In genomic region chr9:56725814-56726213, GRCm38 (mm10) we compare ENCODE assay signal across 9 mouse cellular contexts.
DNase-seq lines count a peak whose midpoint lies in the region; ATAC-seq and TF ChIP-seq lines count a peak whose summit lies in the region.
"Had no signal": no experiment of that assay in that cellular context is flagged by ENCODE, and none has a peak within 500 bp of the region (broad histone marks: within the 10 kb centered on the region; RNA-seq: fewer than 3 reads in every experiment).

No protein-coding gene starts in this region.

- TF ChIP-seq EP300 in heart, postnatal 0 days (IDR thresholded peaks at IDR 0.05; ENCODE audit: low read depth): no peak
- no peak for TF ChIP-seq EP300 in CH12.LX (IDR thresholded peaks at IDR 0.05; ENCODE audit: low read length)

- 25% methylated on average over 2 of the region's 2 CpGs for WGBS in heart, postnatal 0 days
- WGBS in heart, embryonic 11.5 days (ENCODE audit: insufficient replicate concordance): 17% methylated on average over 2 of the region's 2 CpGs

- H3K9me3 ChIP-seq in heart, postnatal 0 days (replicated peaks; ENCODE audit: control insufficient read depth, low read length): no peaks in the 10 kb centered on the region
- H3K9me3 ChIP-seq in heart, embryonic 11.5 days (replicated peaks; ENCODE audit: control insufficient read depth, low read length): no peaks in the 10 kb centered on the region
- H3K9me3 ChIP-seq in CH12.LX (replicated peaks; ENCODE audit: low read length): peaks cover 2% of the 10 kb centered on the region
- H3K9me3 ChIP-seq: limb, embryonic 13.5 days had no signal

- H3K79me2 ChIP-seq in CH12.LX (replicated peaks; ENCODE audit: control insufficient read depth, extremely low read depth, insufficient read depth, poor library complexity, severe bottlenecking): no peaks in the 10 kb centered on the region

- no peak overlapping the region for H3K27ac ChIP-seq in heart, postnatal 0 days (ENCODE audit: low read depth)
- no peak overlapping the region for H3K27ac ChIP-seq in heart, embryonic 11.5 days (ENCODE audit: low read depth, low read length)
- H3K27ac ChIP-seq in CH12.LX (ENCODE audit: insufficient read depth, low read depth): no peak overlapping the region
- H3K27ac ChIP-seq: limb, embryonic 13.5 days had no signal

- DNase-seq in heart, postnatal 0 days (ENCODE audit: low spot score): peak; percentile 13
- DNase-seq in CH12.LX (ENCODE audit: extremely low read depth): peak; percentile 49
- DNase-seq in adrenal gland, postnatal 36 days: peak; percentile 77 to 79
- DNase-seq in embryo, embryonic 9.5 days (ENCODE audit: extremely low spot score): peak; percentile 48
- DNase-seq in kidney, postnatal 36 days: peak; percentile 39 to 84
- peak; percentile 76 for DNase-seq in lung, postnatal 14 days
- peak; percentile 33 to 41 for DNase-seq in thymus, postnatal 36 days

- dilution Hi-C loops in CH12.LX (cut with MboI; ENCODE audit: extremely low pct_ligation_motif_present, extremely low pct_unique_long_range_greater_than_20kb, low sequenced_read_pairs): no loop called here

- H3K4me3 ChIP-seq in heart, postnatal 0 days (ENCODE audit: low read depth, low read length): no peak overlapping the region
- H3K4me3 ChIP-seq in heart, embryonic 11.5 days (ENCODE audit: low read depth, low read length): no peak overlapping the region
- no peak overlapping the region for H3K4me3 ChIP-seq in CH12.LX (replicated peaks in 1 of 3; ENCODE audit: low read depth in 2 of 3, low read length in 2 of 3, poor library complexity in 1 of 3)
- H3K4me3 ChIP-seq: limb, embryonic 13.5 days had no signal

- no peak overlapping the region for H3K9ac ChIP-seq in heart, postnatal 0 days (replicated peaks; ENCODE audit: low read depth, low read length)
- H3K9ac ChIP-seq in heart, embryonic 11.5 days (ENCODE audit: low read depth, low read length): no peak overlapping the region
- no peak overlapping the region for H3K9ac ChIP-seq in CH12.LX (ENCODE audit: insufficient read depth, low read depth)
- H3K9ac ChIP-seq: limb, embryonic 13.5 days had no signal

- peak; percentile 62 for TF ChIP-seq RAD21 in CH12.LX (IDR thresholded peaks at IDR 0.05; ENCODE audit: low read depth, low read length)

- no peaks in the 10 kb centered on the region for H3K4me1 ChIP-seq in heart, postnatal 0 days (ENCODE audit: control insufficient read depth, insufficient read depth)
- no peaks in the 10 kb centered on the region for H3K4me1 ChIP-seq in heart, embryonic 11.5 days (ENCODE audit: control insufficient read depth, insufficient read depth, low read length)
- H3K4me1 ChIP-seq in CH12.LX (ENCODE audit: control insufficient read depth in 1 of 2, insufficient read depth in 2 of 2): no peaks in the 10 kb centered on the region

- peaks cover 48% of the 10 kb centered on the region for H3K27me3 ChIP-seq in heart, postnatal 0 days (ENCODE audit: control insufficient read depth, insufficient read depth, low read length)
- H3K27me3 ChIP-seq in heart, embryonic 11.5 days (ENCODE audit: control insufficient read depth, insufficient read depth, low read length): peaks cover 14% of the 10 kb centered on the region
- peaks cover 78% of the 10 kb centered on the region for H3K27me3 ChIP-seq in CH12.LX (replicated peaks)

- TF ChIP-seq POLR2A in CH12.LX (IDR thresholded peaks at IDR 0.05; ENCODE audit: low read depth, low read length): no peak

- H3K36me3 ChIP-seq in heart, postnatal 0 days (replicated peaks; ENCODE audit: control insufficient read depth, insufficient read depth, low read length): no peaks in the 10 kb centered on the region
- H3K36me3 ChIP-seq in heart, embryonic 11.5 days (ENCODE audit: control insufficient read depth, insufficient read depth, low read length): no peaks in the 10 kb centered on the region
- H3K36me3 ChIP-seq in CH12.LX (replicated peaks in 1 of 2; ENCODE audit: control insufficient read depth in 1 of 2, insufficient read depth in 1 of 2, low read length in 1 of 2): no peaks in the 10 kb centered on the region
- H3K36me3 ChIP-seq: limb, embryonic 13.5 days had no signal

- peak; percentile 62 for TF ChIP-seq CTCF in heart, postnatal 0 days (IDR thresholded peaks at IDR 0.05; ENCODE audit: low read depth)
- peak; percentile 66 to 80; a peak in 3 of 4 replicates for TF ChIP-seq CTCF in CH12.LX (conservative IDR thresholded peaks at IDR 0.05 in 1 of 2, IDR thresholded peaks at IDR 0.05 in 1 of 2; ENCODE audit: low read depth in 2 of 2, low read length in 2 of 2)

- in situ Hi-C loops in CH12.LX (cut with MboI; ENCODE audit: low pct_ligation_motif_present, low pct_unique_long_range_greater_than_20kb, low sequenced_read_pairs): no loop called here

- no peak for ATAC-seq in heart, postnatal 0 days (ENCODE audit: insufficient read depth, low read depth)
- ATAC-seq in heart, embryonic 11.5 days (replicated peaks; ENCODE audit: insufficient number of reproducible peaks, low FRiP score, low TSS enrichment): no peak

- no peak overlapping the region for H3K4me2 ChIP-seq in heart, postnatal 0 days (ENCODE audit: low read depth, low read length)
- H3K4me2 ChIP-seq in heart, embryonic 11.5 days: no peak overlapping the region
- no peak overlapping the region for H3K4me2 ChIP-seq in CH12.LX (ENCODE audit: insufficient read depth, low read depth, poor library complexity, severe bottlenecking)
- H3K4me2 ChIP-seq: limb, embryonic 13.5 days had no signal

TF ChIP-seq in CH12.LX, 34 proteins besides CTCF, POLR2A, EP300 and RAD21:
- TF ChIP-seq IRF4 (IDR thresholded peaks at IDR 0.05; ENCODE audit: low read depth, low read length) (no peak), POLR2AphosphoS2 (IDR thresholded peaks at IDR 0.05; ENCODE audit: low read depth, low read length) (no peak), UBTF (IDR thresholded peaks at IDR 0.05; ENCODE audit: low read depth, low read length) (no peak), RCOR1 (conservative IDR thresholded peaks at IDR 0.05; ENCODE audit: low read depth, low read length) (no peak), SMC3 (IDR thresholded peaks at IDR 0.05; ENCODE audit: low read depth, low read length) (peak; percentile 80)

Comparison
In these comparisons a context has a peak if more than half of its experiments do, and no peak if none do; other contexts are left out.
1. DNase-seq: peak in every context shown above with its lines; median percentile 78 in adrenal gland, postnatal 36 days; 76 in lung, postnatal 14 days; 62 in kidney, postnatal 36 days; 49 in CH12.LX; 48 in embryo, embryonic 9.5 days; 37 in thymus, postnatal 36 days; 13 in heart, postnatal 0 days.